Mouse (Mus musculus) bone marrow macrophage, adult 2 months (primary cell): ENCODE data around the gene H1fx. TPM values are rescaled to one million over a fixed set of nuclear protein-coding genes. Genes with fewer than 3 reads are reported as not detected.
"Not testable (repeated sequence)": the region's sequence is repeated elsewhere in the genome, so short reads cannot be mapped to it uniquely, and the experiment has no call there.

Experiments used
- H3K27ac ChIP-seq: 2 replicates; pipeline ENCODE4 v1.5.1; 2012; ENCODE audit warnings: low read depth, low read length; ENCODE audit not compliant: insufficient read depth
- H3K4me1 ChIP-seq: 2 replicates; pipeline ENCODE4 v1.6.1; 2012; ENCODE audit warnings: low read length; ENCODE audit not compliant: control insufficient read depth, insufficient read depth
- H3K4me3 ChIP-seq: 2 replicates; pipeline ENCODE4 v1.5.1; 2012; ENCODE audit warnings: mild to moderate bottlenecking, low read length, moderate library complexity; ENCODE audit not compliant: insufficient read depth
- CTCF ChIP-seq: IDR thresholded peaks from 2 replicates; pipeline ENCODE4 v1.5.1; 2012; ENCODE audit warnings: low read depth, mild to moderate bottlenecking, low read length, moderate library complexity
- POLR2A ChIP-seq: IDR thresholded peaks from 2 replicates; pipeline ENCODE4 v1.6.1; 2012; ENCODE audit warnings: mild to moderate bottlenecking, low read depth, low read length, borderline replicate concordance
- polyA plus RNA-seq: library from polyadenylated mRNA; stranded (reverse); fragments of >200 nt; gene quantifications from 2 replicates; pipeline ENCODE4 v1.2.4, GENCODE M21; 2012; ENCODE audit not compliant: missing spikeins, insufficient read depth, insufficient read length

Gene H1fx
- polyA plus RNA-seq, result 0.91 and 1.1 TPM in 2 replicates

- H3K27ac ChIP-seq, result no peak within 1 kb of the TSS
- no peak for TF ChIP-seq CTCF
- TF ChIP-seq POLR2A, result no peak
- peak within 1 kb of the TSS; percentile 49 for H3K4me3 ChIP-seq
- no peaks in the 10 kb centered on the region for H3K4me1 ChIP-seq
Observed at GRCm38 (mm10) chr6:87981547-87982256, at the start of gene H1fx. Gene H1fx (minus strand): TSS chr6:87981637.

- peaks cover 69% of the 10 kb centered on the region for H3K4me1 ChIP-seq
- no peak overlapping the region for H3K4me3 ChIP-seq
- TF ChIP-seq POLR2A (no peak), CTCF (no peak)
- H3K27ac ChIP-seq, result peak overlapping the region; percentile 41
Observed at GRCm38 (mm10) chr6:88030432-88030831, 49.0 kb upstream of the H1fx start.

GRCm38 (mm10) chr6:88027390-88027789, 46.0 kb upstream of the H1fx start:
- Histone ChIP-seq H3K4me1 (peaks cover 50% of the 10 kb centered on the region), H3K27ac (peak overlapping the region; percentile 44), H3K4me3 (no peak overlapping the region)
- TF ChIP-seq CTCF, result no peak
- TF ChIP-seq POLR2A, result no peak

GRCm38 (mm10) chr6:88023316-88023890, 42.0 kb upstream of the H1fx start:
- TF ChIP-seq CTCF (no peak), POLR2A (no peak)
- Histone ChIP-seq H3K4me3 (no peak overlapping the region), H3K27ac (no peak overlapping the region), H3K4me1 (peaks cover 22% of the 10 kb centered on the region)

GRCm38 (mm10) chr6:88019154-88019553, 37.7 kb upstream of the H1fx start:
- Histone ChIP-seq H3K27ac (no peak overlapping the region), H3K4me1 (peaks cover 8% of the 10 kb centered on the region; the same call in 1 of the 2 replicates), H3K4me3 (no peak overlapping the region)
- no peak for TF ChIP-seq POLR2A
- TF ChIP-seq CTCF, result no peak

GRCm38 (mm10) chr6:88017821-88018220, 36.4 kb upstream of the H1fx start:
- TF ChIP-seq POLR2A, result no peak
- no peak for TF ChIP-seq CTCF

GRCm38 (mm10) chr6:88015797-88016196, 34.4 kb upstream of the H1fx start:
- Histone ChIP-seq H3K27ac (no peak overlapping the region), H3K4me3 (no peak overlapping the region), H3K4me1 (peaks cover 13% of the 10 kb centered on the region)
- TF ChIP-seq CTCF, result no peak
- TF ChIP-seq POLR2A, result no peak

More at GRCm38 (mm10) chr6:88017821-88018220, 36.4 kb upstream of the H1fx start:
- no peak overlapping the region for H3K27ac ChIP-seq
- peaks cover 13% of the 10 kb centered on the region for H3K4me1 ChIP-seq
- H3K4me3 ChIP-seq, result no peak overlapping the region

- no peak overlapping the region for H3K4me3 ChIP-seq
- no peak overlapping the region for H3K27ac ChIP-seq
- peaks cover 23% of the 10 kb centered on the region for H3K4me1 ChIP-seq
- TF ChIP-seq CTCF (no peak), POLR2A (no peak)
Observed at GRCm38 (mm10) chr6:88013456-88013855, 32.0 kb upstream of the H1fx start.

- H3K27ac ChIP-seq, result no peak overlapping the region
- no peak for TF ChIP-seq POLR2A
- TF ChIP-seq CTCF, result no peak
- H3K4me3 ChIP-seq, result no peak overlapping the region
- peaks cover 27% of the 10 kb centered on the region for H3K4me1 ChIP-seq
Observed at GRCm38 (mm10) chr6:88012601-88013000, 31.2 kb upstream of the H1fx start.

GRCm38 (mm10) chr6:88011106-88011505, 29.7 kb upstream of the H1fx start:
- not testable (repeated sequence) for H3K4me3 ChIP-seq, H3K27ac ChIP-seq
- H3K4me1 ChIP-seq, result peaks cover 22% of the 10 kb centered on the region
